Mouse (Mus musculus): Measurements from ENCODE around the gene Gm49405.

Gene Gm49405

GRCm38 (mm10) chr19:3988066-3988465, 12.4 kb upstream of the Gm49405 start:
- no peak for DNase-seq (ENCODE audit: low spot score)

GRCm38 (mm10) chr19:3988750-3989149, 11.7 kb upstream of the Gm49405 start:
- DNase-seq (ENCODE audit: low spot score): no peak

GRCm38 (mm10) chr19:3990804-3991203, 9.6 kb upstream of the Gm49405 start:
- no peak for DNase-seq (ENCODE audit: low spot score)

GRCm38 (mm10) chr19:3991562-3991961, 8.9 kb upstream of the Gm49405 start:
- DNase-seq (ENCODE audit: low spot score): no peak

- no peak for DNase-seq (ENCODE audit: low spot score)
Observed at GRCm38 (mm10) chr19:3991966-3992365, 8.5 kb upstream of the Gm49405 start.

GRCm38 (mm10) chr19:3992416-3992815, 8.0 kb upstream of the Gm49405 start, which contains the start of gene Tbx10:
TSS of gene Tbx10 (plus strand) at chr19:3992752.
- DNase-seq (ENCODE audit: low spot score): no peak

- no peak for DNase-seq (ENCODE audit: low spot score)
Observed at GRCm38 (mm10) chr19:3994932-3995331, 5.5 kb upstream of the Gm49405 start.

GRCm38 (mm10) chr19:3995505-3995904, 4.9 kb upstream of the Gm49405 start:
- no peak for DNase-seq (ENCODE audit: low spot score)

- DNase-seq (ENCODE audit: low spot score): no peak
Observed at GRCm38 (mm10) chr19:3996106-3996505, 4.3 kb upstream of the Gm49405 start.

- DNase-seq (ENCODE audit: low spot score): no peak
Observed at GRCm38 (mm10) chr19:3996747-3997146, 3.7 kb upstream of the Gm49405 start.

- no peak for DNase-seq (ENCODE audit: low spot score)
Observed at GRCm38 (mm10) chr19:3997231-3997630, 3.2 kb upstream of the Gm49405 start.

- no peak for DNase-seq (ENCODE audit: low spot score)
Observed at GRCm38 (mm10) chr19:3998335-3998734, 2.1 kb upstream of the Gm49405 start.

GRCm38 (mm10) chr19:3999121-3999730, 1.2 kb upstream of the Gm49405 start:
- no peak for DNase-seq (ENCODE audit: low spot score)

GRCm38 (mm10) chr19:4000949-4001525, 611 bp downstream of the Gm49405 start:
- no peak for DNase-seq (ENCODE audit: low spot score)

GRCm38 (mm10) chr19:4001752-4002151, 1.3 kb downstream of the Gm49405 start:
- no peak for DNase-seq (ENCODE audit: low spot score)

- no peak for DNase-seq (ENCODE audit: low spot score)
Observed at GRCm38 (mm10) chr19:4003112-4003511, 2.7 kb downstream of the Gm49405 start, which contains the start of gene Doc2g. TSS of gene Doc2g (plus strand) at chr19:4003313.

- no peak for DNase-seq (ENCODE audit: low spot score)
Observed at GRCm38 (mm10) chr19:4003641-4004040, 3.2 kb downstream of the Gm49405 start.

GRCm38 (mm10) chr19:4004331-4004730, 3.9 kb downstream of the Gm49405 start:
- DNase-seq (ENCODE audit: low spot score): no peak

GRCm38 (mm10) chr19:4005091-4005490, 4.7 kb downstream of the Gm49405 start:
- no peak for DNase-seq (ENCODE audit: low spot score)

- DNase-seq (ENCODE audit: low spot score): no peak
Observed at GRCm38 (mm10) chr19:4005971-4006370, 5.5 kb downstream of the Gm49405 start.

GRCm38 (mm10) chr19:4011086-4011485, 10.7 kb downstream of the Gm49405 start:
- no peak for DNase-seq (ENCODE audit: low spot score)

- peak; percentile 98 for DNase-seq (ENCODE audit: low spot score)
Observed at GRCm38 (mm10) chr19:4012432-4013022, 12.1 kb downstream of the Gm49405 start, which contains the start of gene Ndufv1. TSS of gene Ndufv1 (minus strand) at chr19:4012806.

- no peak for DNase-seq (ENCODE audit: low spot score)
Observed at GRCm38 (mm10) chr19:4013066-4013465, 12.6 kb downstream of the Gm49405 start.

Measured in T-cell, adult 2 months (primary cell).